In the genomic region with DNA sequence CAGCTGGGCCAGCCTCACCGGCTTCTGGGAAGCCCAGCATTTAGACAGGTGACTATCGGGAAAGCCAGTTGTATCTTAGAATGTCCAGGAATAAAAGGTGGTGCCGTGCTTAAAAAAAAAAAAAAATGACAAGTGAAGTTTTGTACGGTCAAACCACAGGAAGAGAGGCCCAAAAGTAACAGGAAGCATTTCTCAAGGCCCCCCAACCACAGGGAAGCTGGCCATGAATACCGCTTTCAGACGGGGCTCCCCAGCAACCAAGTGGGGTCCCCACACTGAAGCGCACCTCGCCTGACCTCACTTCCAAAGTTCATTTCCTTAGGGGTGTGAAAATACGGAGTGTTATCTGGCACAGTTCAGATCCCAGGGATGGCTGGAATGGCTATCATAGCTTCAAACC, we compare ENCODE assay signal across 19 mouse cellular contexts. TPM values are rescaled to one million over a fixed set of nuclear protein-coding genes. Genes with fewer than 3 reads are reported as not detected.
"Had no signal": no experiment of that assay in that cellular context is flagged by ENCODE, and none has a peak within 500 bp of the region (broad histone marks: within the 10 kb centered on the region; RNA-seq: fewer than 3 reads in every experiment).

No protein-coding gene starts in this region.

- DNase-seq: liver, postnatal 0 days; lung, adult 2 months; lung, postnatal 14 days; lung, postnatal 36 days; right cerebral cortex, postnatal 14 days; thymus, adult 2 months; thymus, postnatal 25 days; thymus, postnatal 4 days had no signal

- ATAC-seq: liver, postnatal 0 days; lung, postnatal 0 days; midbrain, embryonic 13.5 days; midbrain, embryonic 15.5 days had no signal

RNA-seq across cellular contexts. Expression of a gene that starts 5.2 kb away (rescaled TPM):
- total RNA-seq: monocyte, adult 5-6 weeks had no signal
- polyA plus RNA-seq: lung, adult 2 months; macrophage; midbrain, embryonic 11.5 days; neural tube, embryonic 12.5 days; neural tube, embryonic 14.5 days; spleen, adult 2 months; thymus, adult 2 months; urinary bladder, adult 2 months had no signal

RNA-seq across cellular contexts. Expression of a gene that starts 28.6 kb away (rescaled TPM):
- total RNA-seq: monocyte, adult 5-6 weeks; neutrophil, adult 5-6 weeks had no signal
- polyA plus RNA-seq: macrophage had no signal
